Mouse (Mus musculus) liver, embryonic 16.5 days (tissue): Measurements from ENCODE around the gene Gm38655. TPM values are rescaled to one million over a fixed set of nuclear protein-coding genes. Genes with fewer than 3 reads are reported as not detected.

Experiments used
- ATAC-seq: fragments of 200-750 bp; cut with Nextera tagmentation; 2 replicates; pipeline ENCODE4 v1.8.0; 2017; ENCODE audit warnings: low read depth, mild to moderate bottlenecking, moderate number of reproducible peaks, moderate library complexity
- H3K27ac ChIP-seq: fragments of 300-500 bp; sonication (generic); 2 replicates; pipeline ENCODE4 v1.5.1; 2014; ENCODE audit warnings: mild to moderate bottlenecking, low read length
- H3K27me3 ChIP-seq: fragments of 300-500 bp; sonication (generic); 2 replicates; pipeline ENCODE4 v1.6.1; 2014; ENCODE audit warnings: low read depth, low read length, mixed read lengths; ENCODE audit not compliant: control insufficient read depth, insufficient read depth
- H3K36me3 ChIP-seq: fragments of 300-500 bp; sonication (generic); 2 replicates; pipeline ENCODE4 v1.6.1; 2014; ENCODE audit warnings: mild to moderate bottlenecking; ENCODE audit not compliant: control insufficient read depth, insufficient read depth
- H3K4me1 ChIP-seq: fragments of 300-500 bp; sonication (generic); 2 replicates; pipeline ENCODE4 v1.6.1; 2014; ENCODE audit warnings: low read depth, low read length, mixed read lengths; ENCODE audit not compliant: control insufficient read depth
- H3K4me2 ChIP-seq: fragments of 300-500 bp; sonication (generic); 2 replicates; pipeline ENCODE4 v1.6.1; 2014; ENCODE audit warnings: low read depth, low read length, mixed read lengths
- H3K4me3 ChIP-seq: fragments of 300-500 bp; sonication (generic); 2 replicates; pipeline ENCODE4 v1.5.1; 2014; ENCODE audit warnings: low read depth, mild to moderate bottlenecking, low read length
- H3K9ac ChIP-seq: fragments of 300-500 bp; sonication (generic); 2 replicates; pipeline ENCODE4 v1.6.1; 2014; ENCODE audit warnings: low read depth, low read length
- H3K9me3 ChIP-seq: fragments of 300-500 bp; sonication (generic); replicated peaks from 2 replicates; pipeline ENCODE4 v1.6.1; 2016; ENCODE audit warnings: low read length; ENCODE audit not compliant: control insufficient read depth
- WGBS: fragments of 180-500 bp; shearing (Covaris S2); extraction: QIAGEN DNeasy Blood & Tissue Kit; methylation state at CpG from one replicate; pipeline ENCODE4 v1.1.7; 2014; ENCODE audit not compliant: insufficient replicate concordance; 5-methylcytosine and 5-hydroxymethylcytosine counted together
- polyA plus RNA-seq: library from polyadenylated mRNA; unstranded; fragments of >200 nt; fragmentation: Nextera tagmentation; extraction: Ambion mirVana; gene quantifications from 2 replicates; pipeline ENCODE4 v1.2.1, GENCODE M21; 2015

Gm38655 gene
- polyA plus RNA-seq, 1 experiment from 2014 or later: not detected

DNA sequence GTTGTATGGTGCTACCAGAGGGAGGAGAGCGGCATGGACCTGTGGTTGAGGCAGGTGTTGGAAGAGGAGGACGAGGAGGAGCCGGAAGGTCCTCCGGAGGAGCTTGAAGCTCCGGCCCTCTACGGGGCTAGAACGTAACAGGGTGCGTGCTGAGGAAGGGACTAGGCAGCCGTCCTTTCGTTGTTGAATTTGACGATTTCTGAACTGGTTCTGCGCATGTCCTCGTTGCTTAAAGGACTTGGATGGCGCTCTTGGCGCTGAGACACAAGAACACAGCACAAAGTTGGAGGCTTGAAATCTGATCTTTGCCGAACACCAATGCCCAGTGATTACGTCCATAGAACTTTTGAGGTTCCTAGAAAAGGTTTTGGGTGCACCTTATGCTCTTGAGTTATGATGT lies 9.7 kb upstream of the Gm38655 start:
- 0 out of 2 replicates have a peak, but pooled peaks have one; percentile 18 for ATAC-seq
- peak overlapping the region; percentile 98 for H3K4me2 ChIP-seq
- no peaks in the 10 kb centered on the region; the same call in 1 of the 2 replicates for H3K27me3 ChIP-seq
- peak overlapping the region; percentile 96 for H3K4me3 ChIP-seq
- 2% methylated on average over 17 of the region's 17 CpGs for WGBS
- peak overlapping the region; percentile 93 for H3K27ac ChIP-seq
- H3K9ac ChIP-seq: peak overlapping the region; percentile 84
- no peaks in the 10 kb centered on the region for H3K9me3 ChIP-seq
- H3K36me3 ChIP-seq: no peaks in the 10 kb centered on the region
- H3K4me1 ChIP-seq: peaks cover 37% of the 10 kb centered on the region

GRCm38 (mm10) chr17:25184129-25184691 lies 8.9 kb upstream of the Gm38655 start, which contains the start of gene BC003965:
Gene BC003965, plus strand, starts transcription at chr17:25184554.
- peak; percentile 82 for ATAC-seq
- WGBS: under 1% methylated on average over 50 of the region's 50 CpGs
- Histone ChIP-seq H3K9ac (peak within 1 kb of the TSS; percentile 84), H3K27ac (peak within 1 kb of the TSS; percentile 93), H3K36me3 (no peaks in the 10 kb centered on the region), H3K4me2 (peak within 1 kb of the TSS; percentile 98), H3K4me3 (peak within 1 kb of the TSS; percentile 96), H3K4me1 (peaks cover 34% of the 10 kb centered on the region), H3K27me3 (no peaks in the 10 kb centered on the region; the same call in 1 of the 2 replicates), H3K9me3 (no peaks in the 10 kb centered on the region)

DNA sequence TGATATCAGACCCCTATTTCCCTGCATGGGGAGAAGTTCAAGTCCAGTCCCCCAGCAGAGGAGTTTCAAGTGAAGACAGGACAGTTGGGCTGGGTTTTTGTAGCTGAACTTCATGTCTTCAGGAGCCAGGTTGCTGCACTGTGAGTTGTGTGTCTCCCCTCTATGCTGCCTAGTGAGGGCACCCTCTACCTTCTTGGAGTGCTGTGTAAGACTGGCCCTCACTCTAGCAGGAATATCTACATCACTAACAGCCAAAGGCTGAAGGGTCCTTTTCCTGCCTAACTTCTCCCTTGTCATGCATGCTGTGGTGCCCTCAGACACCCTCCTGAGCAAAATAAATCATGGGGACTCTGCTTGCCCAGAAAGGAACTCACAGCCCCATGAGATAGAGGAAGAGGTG lies 8.0 kb upstream of the Gm38655 start:
- Histone ChIP-seq H3K4me2 (peak overlapping the region; percentile 98; the same call in 1 of the 2 replicates), H3K9me3 (no peaks in the 10 kb centered on the region), H3K4me3 (no peak overlapping the region; the same call in 1 of the 2 replicates), H3K4me1 (peaks cover 32% of the 10 kb centered on the region), H3K27me3 (no peaks in the 10 kb centered on the region; the same call in 1 of the 2 replicates), H3K36me3 (no peaks in the 10 kb centered on the region), H3K27ac (no peak overlapping the region), H3K9ac (no peak overlapping the region)
- ATAC-seq: no peak

DNA sequence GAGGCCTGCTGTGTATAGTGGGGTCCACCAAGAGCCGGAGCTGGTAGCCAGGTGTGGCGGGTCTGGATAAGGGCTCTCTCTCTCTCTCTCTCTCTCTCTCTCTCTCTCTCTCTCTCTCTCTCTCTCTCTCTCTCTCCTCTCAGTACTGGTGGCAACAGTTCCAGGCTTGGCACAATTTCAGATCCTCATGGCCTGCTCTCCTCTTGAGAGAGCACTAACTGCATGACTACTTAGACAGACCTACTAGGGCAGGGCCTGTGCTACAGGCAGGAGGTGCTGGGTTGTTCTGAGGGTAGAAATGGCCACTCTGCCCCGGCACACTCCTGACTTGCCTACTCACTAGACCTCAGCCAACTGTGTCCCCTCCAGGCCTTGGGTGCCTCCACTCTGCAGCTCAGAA lies 2.7 kb downstream of the Gm38655 start:
- Histone ChIP-seq H3K27ac (no peak overlapping the region), H3K36me3 (no peaks in the 10 kb centered on the region), H3K9me3 (no peaks in the 10 kb centered on the region), H3K4me1 (peaks cover 9% of the 10 kb centered on the region), H3K9ac (no peak overlapping the region), H3K27me3 (peaks cover 2% of the 10 kb centered on the region), H3K4me3 (no peak overlapping the region), H3K4me2 (no peak overlapping the region)
- no peak for ATAC-seq
- 55% methylated on average over 3 of the region's 3 CpGs for WGBS

DNA sequence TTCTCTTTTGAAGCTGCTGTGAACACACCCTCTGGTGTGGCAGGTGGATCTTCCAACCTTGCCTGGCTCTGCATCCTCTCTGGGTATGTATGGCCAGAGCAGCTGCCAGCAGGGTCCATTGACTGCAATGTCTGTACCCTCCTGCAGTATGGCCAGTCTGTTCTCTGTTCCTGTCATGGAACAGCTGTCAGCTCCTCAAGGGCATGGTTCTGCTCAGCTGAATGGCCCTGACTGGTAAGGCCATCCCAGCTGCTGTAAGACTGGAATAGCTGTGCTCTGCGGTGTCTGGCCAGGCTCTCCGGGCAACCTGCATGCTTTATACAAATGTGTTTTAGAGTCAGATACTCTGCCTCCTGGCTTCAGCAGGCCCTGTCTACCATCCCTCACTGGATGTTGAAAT lies 5.6 kb downstream of the Gm38655 start:
- 81% methylated on average over 2 of the region's 2 CpGs for WGBS
- no peaks in the 10 kb centered on the region for H3K36me3 ChIP-seq
- H3K4me1 ChIP-seq: no peaks in the 10 kb centered on the region
- H3K9me3 ChIP-seq: no peaks in the 10 kb centered on the region
- no peak overlapping the region for H3K27ac ChIP-seq
- H3K9ac ChIP-seq: no peak overlapping the region
- H3K4me2 ChIP-seq: no peak overlapping the region
- no peaks in the 10 kb centered on the region for H3K27me3 ChIP-seq
- H3K4me3 ChIP-seq: no peak overlapping the region
- no peak for ATAC-seq

- no peaks in the 10 kb centered on the region for H3K9me3 ChIP-seq
- ATAC-seq: no peak
- H3K27me3 ChIP-seq: no peaks in the 10 kb centered on the region
- H3K9ac ChIP-seq: no peak overlapping the region
- H3K27ac ChIP-seq: no peak overlapping the region
- peaks cover 2% of the 10 kb centered on the region; the same call in 1 of the 2 replicates for H3K36me3 ChIP-seq
- H3K4me1 ChIP-seq: no peaks in the 10 kb centered on the region
- no peak overlapping the region for H3K4me3 ChIP-seq
- WGBS: 51% methylated on average over 6 of the region's 6 CpGs
- H3K4me2 ChIP-seq: no peak overlapping the region
Measured at GRCm38 (mm10) chr17:25165970-25166671, 9.2 kb downstream of the Gm38655 start.

GRCm38 (mm10) chr17:25164770-25165169 lies 10.5 kb downstream of the Gm38655 start:
- WGBS: 72% methylated on average over 3 of the region's 3 CpGs

GRCm38 (mm10) chr17:25163387-25163786 lies 11.9 kb downstream of the Gm38655 start:
- Histone ChIP-seq H3K4me3 (no peak overlapping the region), H3K36me3 (peaks cover 16% of the 10 kb centered on the region), H3K4me2 (no peak overlapping the region), H3K27me3 (no peaks in the 10 kb centered on the region), H3K27ac (no peak overlapping the region), H3K9me3 (no peaks in the 10 kb centered on the region), H3K9ac (no peak overlapping the region), H3K4me1 (no peaks in the 10 kb centered on the region)
- 70% methylated on average over 7 of the region's 7 CpGs for WGBS
- no peak for ATAC-seq

More at GRCm38 (mm10) chr17:25164770-25165169, 10.5 kb downstream of the Gm38655 start:
- H3K9me3 ChIP-seq: no peaks in the 10 kb centered on the region
- H3K4me1 ChIP-seq: no peaks in the 10 kb centered on the region
- no peak for ATAC-seq
- H3K4me3 ChIP-seq: no peak overlapping the region
- no peaks in the 10 kb centered on the region for H3K27me3 ChIP-seq
- peaks cover 13% of the 10 kb centered on the region for H3K36me3 ChIP-seq
- H3K27ac ChIP-seq: no peak overlapping the region
- no peak overlapping the region for H3K9ac ChIP-seq
- H3K4me2 ChIP-seq: no peak overlapping the region

GRCm38 (mm10) chr17:25162161-25162560 lies 13.1 kb downstream of the Gm38655 start, which contains the start of gene Ccdc154:
Gene Ccdc154, plus strand, starts transcription at chr17:25162461.
- ATAC-seq: no peak
- no peak within 1 kb of the TSS for H3K4me3 ChIP-seq
- H3K9me3 ChIP-seq: no peaks in the 10 kb centered on the region
- no peaks in the 10 kb centered on the region for H3K4me1 ChIP-seq
- H3K36me3 ChIP-seq: peaks cover 19% of the 10 kb centered on the region
- H3K4me2 ChIP-seq: no peak within 1 kb of the TSS
- WGBS: 88% methylated on average over 1 of the region's 1 CpGs
- no peak within 1 kb of the TSS for H3K9ac ChIP-seq
- H3K27ac ChIP-seq: no peak within 1 kb of the TSS
- no peaks in the 10 kb centered on the region for H3K27me3 ChIP-seq
